Mouse (Mus musculus) hindbrain, embryonic 16.5 days (tissue): Measurements from ENCODE around the gene Kdm5c. TPM values are rescaled to one million over a fixed set of nuclear protein-coding genes. Genes with fewer than 3 reads are reported as not detected.

Source experiments
- ATAC-seq: fragments of 200-750 bp; cut with Nextera tagmentation; 2 replicates; pipeline ENCODE4 v1.8.0; 2017; ENCODE audit warnings: moderate TSS enrichment, moderate library complexity
- H3K27ac ChIP-seq: fragments of 300-500 bp; sonication (generic); 2 replicates; pipeline ENCODE4 v1.5.1; 2014; ENCODE audit warnings: low read depth, mild to moderate bottlenecking, control low read depth, low read length, moderate library complexity
- H3K27me3 ChIP-seq: fragments of 300-500 bp; sonication (generic); replicated peaks from 2 replicates; pipeline ENCODE4 v1.6.1; 2014; ENCODE audit warnings: low read length; ENCODE audit not compliant: control insufficient read depth, insufficient read depth
- H3K36me3 ChIP-seq: fragments of 300-500 bp; sonication (generic); 2 replicates; pipeline ENCODE4 v1.6.1; 2014; ENCODE audit warnings: mild to moderate bottlenecking, low read length, moderate library complexity, mixed read lengths; ENCODE audit not compliant: control insufficient read depth, insufficient read depth
- H3K4me1 ChIP-seq: fragments of 300-500 bp; sonication (generic); 2 replicates; pipeline ENCODE4 v1.6.1; 2014; ENCODE audit warnings: low read depth, low read length; ENCODE audit not compliant: control insufficient read depth, insufficient read depth
- H3K4me2 ChIP-seq: fragments of 300-500 bp; sonication (generic); 2 replicates; pipeline ENCODE4 v1.6.1; 2014; ENCODE audit warnings: mild to moderate bottlenecking, low read length, control low read depth, moderate library complexity
- H3K4me3 ChIP-seq: fragments of 300-500 bp; sonication (generic); 2 replicates; pipeline ENCODE4 v1.5.1; 2014; ENCODE audit warnings: mild to moderate bottlenecking, low read length, control low read depth, moderate library complexity
- H3K9ac ChIP-seq: fragments of 300-500 bp; sonication (generic); 2 replicates; pipeline ENCODE4 v1.6.1; 2014; ENCODE audit warnings: low read depth, mild to moderate bottlenecking, control low read depth, low read length, moderate library complexity
- H3K9me3 ChIP-seq: fragments of 300-500 bp; sonication (generic); 2 replicates; pipeline ENCODE4 v1.6.1; 2014; ENCODE audit warnings: mild to moderate bottlenecking, low read length, moderate library complexity; ENCODE audit not compliant: control insufficient read depth
- WGBS: fragments of 180-500 bp; shearing (Covaris S2); extraction: QIAGEN DNeasy Blood & Tissue Kit; methylation state at CpG from one replicate; pipeline ENCODE4 v1.1.7; 2014; 5-methylcytosine and 5-hydroxymethylcytosine counted together
- polyA plus RNA-seq: library from polyadenylated mRNA; unstranded; fragments of >200 nt; fragmentation: Nextera tagmentation; extraction: Ambion mirVana; gene quantifications from 2 replicates; pipeline ENCODE4 v1.2.1, GENCODE M21; 2015

The Kdm5c gene
- polyA plus RNA-seq, 1 experiment from 2014 or later = 23.6 TPM

GRCm38 (mm10) chrX:152322776-152323175 lies 90.0 kb downstream of the Kdm5c start:
- Histone ChIP-seq H3K36me3 (no peaks in the 10 kb centered on the region), H3K9ac (no peak overlapping the region), H3K9me3 (no peaks in the 10 kb centered on the region), H3K27me3 (peaks cover 9% of the 10 kb centered on the region), H3K4me1 (no peaks in the 10 kb centered on the region), H3K4me3 (no peak overlapping the region), H3K4me2 (no peak overlapping the region), H3K27ac (no peak overlapping the region)
- no peak for ATAC-seq
- WGBS = 33% methylated on average over 2 of the region's 2 CpGs

GRCm38 (mm10) chrX:152323584-152323983 lies 90.8 kb downstream of the Kdm5c start:
- 96% methylated on average over 1 of the region's 1 CpGs for WGBS
- Histone ChIP-seq H3K27ac (no peak overlapping the region), H3K4me3 (no peak overlapping the region), H3K9ac (no peak overlapping the region), H3K4me1 (no peaks in the 10 kb centered on the region), H3K9me3 (no peaks in the 10 kb centered on the region), H3K4me2 (no peak overlapping the region), H3K36me3 (no peaks in the 10 kb centered on the region), H3K27me3 (peaks cover 9% of the 10 kb centered on the region)
- no peak for ATAC-seq

Other genes with a start within 250 kb of the Kdm5c start
- gene Hsd17b10, start 231.2 kb upstream of the Kdm5c start, polyA plus RNA-seq = 122 and 137 TPM in 2 replicates
- gene Ribc1, start 216.7 kb upstream of the Kdm5c start, polyA plus RNA-seq = 1.9 TPM in 2 replicates
- gene Smc1a, start 216.6 kb upstream of the Kdm5c start, polyA plus RNA-seq = 68.4 and 74.2 TPM in 2 replicates
- gene Iqsec2, start 88.8 kb upstream of the Kdm5c start, polyA plus RNA-seq = 6.8 and 8.6 TPM in 2 replicates
- gene Kantr, start 94.5 kb downstream of the Kdm5c start, polyA plus RNA-seq = 30.1 and 34.5 TPM in 2 replicates
- gene Tspyl2, start 109.4 kb downstream of the Kdm5c start, polyA plus RNA-seq = 58.2 and 59.7 TPM in 2 replicates
- 8.5 and 10.7 TPM in 2 replicates for gene Gpr173, start 135.7 kb downstream of the Kdm5c start, polyA plus RNA-seq